In genomic region chr9:112249753-112250152, GRCm38 (mm10) we compare ENCODE assay signal across 25 mouse cellular contexts. TPM values are rescaled to one million over a fixed set of nuclear protein-coding genes. Genes with fewer than 3 reads are reported as not detected.
DNase-seq lines count a peak whose midpoint lies in the region; ATAC-seq and TF ChIP-seq lines count a peak whose summit lies in the region.
"Had no signal": no experiment of that assay in that cellular context is flagged by ENCODE, and none has a peak within 500 bp of the region (broad histone marks: within the 10 kb centered on the region; RNA-seq: fewer than 3 reads in every experiment).

No protein-coding gene starts in this region.

- H3K4me3 ChIP-seq in thymus, adult 2 months (ENCODE audit: control insufficient read depth, insufficient read depth, low read length): no peak overlapping the region
- no peak overlapping the region for H3K4me3 ChIP-seq in limb, embryonic 14.5 days (replicated peaks; ENCODE audit: low read length)
- no peak overlapping the region for H3K4me3 ChIP-seq in heart, embryonic 12.5 days
- H3K4me3 ChIP-seq: erythroblast, embryonic 14.5 days; forebrain, embryonic 12.5 days; forebrain, embryonic 15.5 days; heart, embryonic 13.5 days had no signal

- 92% methylated on average over 4 of the region's 4 CpGs for WGBS in thymus, adult 2 months
- 80% methylated on average over 4 of the region's 4 CpGs for WGBS in limb, embryonic 14.5 days
- 51% methylated on average over 4 of the region's 4 CpGs for WGBS in heart, embryonic 12.5 days

- H3K9me3 ChIP-seq in limb, embryonic 14.5 days (ENCODE audit: control insufficient read depth, low read length): no peaks in the 10 kb centered on the region
- H3K9me3 ChIP-seq in heart, embryonic 12.5 days (replicated peaks): no peaks in the 10 kb centered on the region
- H3K9me3 ChIP-seq: forebrain, embryonic 12.5 days; forebrain, embryonic 15.5 days; heart, embryonic 13.5 days had no signal

- H3K9ac ChIP-seq in limb, embryonic 14.5 days (ENCODE audit: low read depth, low read length, severe bottlenecking): no peak overlapping the region
- no peak overlapping the region for H3K9ac ChIP-seq in heart, embryonic 12.5 days
- H3K9ac ChIP-seq: forebrain, embryonic 12.5 days; forebrain, embryonic 15.5 days; heart, embryonic 13.5 days; hindbrain, embryonic 14.5 days had no signal

- peak; percentile 84 for ATAC-seq in limb, embryonic 14.5 days (ENCODE audit: low FRiP score, low read depth)
- ATAC-seq in heart, embryonic 12.5 days (ENCODE audit: insufficient number of reproducible peaks, low FRiP score): no peak
- ATAC-seq: CD4-positive, CD25-positive, alpha-beta regulatory T cell, adult 4 months; forebrain, embryonic 15.5 days; hindbrain, postnatal 0 days; inflammation-experienced regulatory T-cells, adult 6 months; intestine, embryonic 16.5 days had no signal

- DNase-seq in gastrocnemius, postnatal 14 days: peak; percentile 16
- DNase-seq in gastrocnemius, adult 18-20 months (ENCODE audit: low spot score): no peak
- peak; percentile 29 for DNase-seq in thymus, postnatal 0 days (ENCODE audit: low spot score)
- DNase-seq in thymus, adult 2 months: no peak
- DNase-seq in limb, embryonic 14.5 days (ENCODE audit: low spot score): peak; percentile 27
- DNase-seq: adrenal gland, adult 8-10 months; adrenal gland, postnatal 25 days; cerebellum, adult 11-12 months; cerebellum, adult 8-10 months; cerebellum, postnatal 36 days; embryo, embryonic 11 days; heart, adult 18-20 months; heart, postnatal 14 days; heart, postnatal 4 days had no signal

- no peak overlapping the region for H3K4me2 ChIP-seq in limb, embryonic 14.5 days (replicated peaks; ENCODE audit: low read depth, low read length, severe bottlenecking)
- no peak overlapping the region for H3K4me2 ChIP-seq in heart, embryonic 12.5 days
- H3K4me2 ChIP-seq: forebrain, embryonic 12.5 days; forebrain, embryonic 15.5 days; heart, embryonic 13.5 days; hindbrain, embryonic 14.5 days had no signal

- intact Hi-C loops in gastrocnemius, postnatal 14 days (cut with DNase I; ENCODE audit: low total_unique reads): no loop called here

- no peak for TF ChIP-seq POLR2A in thymus, adult 2 months (IDR thresholded peaks at IDR 0.05; ENCODE audit: control insufficient read depth, extremely low read depth, insufficient read depth, low read length, poor library complexity)
- no peak for TF ChIP-seq POLR2A in limb, embryonic 14.5 days (IDR thresholded peaks at IDR 0.05; ENCODE audit: borderline replicate concordance, extremely low read depth, insufficient read depth, insufficient read length)

- no peak overlapping the region for H3K27ac ChIP-seq in thymus, adult 2 months (ENCODE audit: control insufficient read depth, insufficient read depth, low read length)
- H3K27ac ChIP-seq in limb, embryonic 14.5 days (replicated peaks; ENCODE audit: low read depth, low read length): no peak overlapping the region
- no peak overlapping the region for H3K27ac ChIP-seq in heart, embryonic 12.5 days (ENCODE audit: poor library complexity, severe bottlenecking)
- H3K27ac ChIP-seq: forebrain, embryonic 12.5 days; forebrain, embryonic 15.5 days; heart, embryonic 13.5 days; hindbrain, embryonic 14.5 days; hindbrain, postnatal 0 days had no signal

- H3K4me1 ChIP-seq in thymus, adult 2 months (replicated peaks; ENCODE audit: control insufficient read depth, insufficient read depth, low read length): peaks cover 2% of the 10 kb centered on the region
- no peaks in the 10 kb centered on the region for H3K4me1 ChIP-seq in limb, embryonic 14.5 days (ENCODE audit: control insufficient read depth, insufficient read depth, low read length)
- no peaks in the 10 kb centered on the region for H3K4me1 ChIP-seq in heart, embryonic 12.5 days (replicated peaks)
- H3K4me1 ChIP-seq: forebrain, embryonic 12.5 days; forebrain, embryonic 15.5 days; heart, embryonic 13.5 days had no signal

- no peaks in the 10 kb centered on the region for H3K36me3 ChIP-seq in thymus, adult 2 months (ENCODE audit: control insufficient read depth, insufficient read depth, low read length)
- H3K36me3 ChIP-seq in limb, embryonic 14.5 days (ENCODE audit: control insufficient read depth, insufficient read depth, low read length): no peaks in the 10 kb centered on the region
- H3K36me3 ChIP-seq in heart, embryonic 12.5 days: no peaks in the 10 kb centered on the region
- H3K36me3 ChIP-seq: forebrain, embryonic 12.5 days; forebrain, embryonic 15.5 days; heart, embryonic 13.5 days had no signal

- no peaks in the 10 kb centered on the region for H3K27me3 ChIP-seq in thymus, adult 2 months (ENCODE audit: control insufficient read depth, insufficient read depth, low read length)
- no peaks in the 10 kb centered on the region for H3K27me3 ChIP-seq in limb, embryonic 14.5 days (ENCODE audit: control insufficient read depth, insufficient read depth, low read length)
- 0 out of 2 replicates have a peak, but pooled peaks cover 1% of the 10 kb centered on the region for H3K27me3 ChIP-seq in heart, embryonic 12.5 days (replicated peaks)
- H3K27me3 ChIP-seq: forebrain, embryonic 12.5 days; forebrain, embryonic 15.5 days; heart, embryonic 13.5 days had no signal

- TF ChIP-seq CTCF in thymus, adult 2 months (IDR thresholded peaks at IDR 0.05; ENCODE audit: borderline replicate concordance, control insufficient read depth, extremely low read depth, insufficient read depth, low read length, poor library complexity): no peak

RNA-seq across cellular contexts. Expression of gene Arpp21, which starts 14.0 kb away (rescaled TPM):
- total RNA-seq in gastrocnemius, postnatal 14 days (2021): 10 to 100 TPM; 35.9 to 42.1 TPM
- total RNA-seq in gastrocnemius, adult 18-20 months (2021): 10 to 100 TPM in 1 of 2 experiments, 1 to 10 TPM in 1; 6.8 to 10.7 TPM
- 391 and 434 TPM in 2 replicates for polyA plus RNA-seq in thymus, postnatal 0 days (2015; fragmentation: Nextera tagmentation; extraction: Ambion mirVana)
- polyA plus RNA-seq in thymus, adult 2 months (2012; rRNA removed): 578 and 597 TPM in 2 replicates
- polyA plus RNA-seq in limb, embryonic 14.5 days (2012; rRNA removed): 28.3 and 31.8 TPM in 2 replicates
- 16.0 and 23.6 TPM in 2 replicates for polyA plus RNA-seq in limb, embryonic 14.5 days (2014; fragmentation: Nextera tagmentation; extraction: Ambion mirVana)
- 2.1 and 3.2 TPM in 2 replicates for polyA plus RNA-seq in heart, embryonic 12.5 days (2016; fragmentation: Nextera tagmentation; extraction: Ambion mirVana)
- total RNA-seq: adrenal gland, postnatal 25 days had no signal
- polyA plus RNA-seq: gonadal fat pad, adult 2 months had no signal

Comparison
In these comparisons a context has a peak if more than half of its experiments do, and no peak if none do; other contexts are left out.
1. DNase-seq: peak in gastrocnemius, postnatal 14 days (single experiment), thymus, postnatal 0 days (single experiment) and limb, embryonic 14.5 days (single experiment); none in gastrocnemius, adult 18-20 months (single experiment) and thymus, adult 2 months (single experiment).
2. RNA of gene Arpp21, which starts 14.0 kb away (polyA plus RNA-seq): 578 to 597 TPM in thymus, adult 2 months and 391 to 434 TPM in thymus, postnatal 0 days; 16.0 to 31.8 TPM in limb, embryonic 14.5 days and 2.1 to 3.2 TPM in heart, embryonic 12.5 days; every median in the first group is over 10 times any median in the second.